Mouse (Mus musculus): ENCODE results near the gene Tspan7. TPM values are rescaled to one million over a fixed set of nuclear protein-coding genes. Genes with fewer than 3 reads are reported as not detected.

The Tspan7 gene
- polyA plus RNA-seq, 1 experiment from 2014 or later: 277 TPM

GRCm38 (mm10) chrX:10485664-10486211, 780 bp downstream of the Tspan7 start:
- ATAC-seq: peak; percentile 89
- H3K4me2 ChIP-seq (ENCODE audit: low read length): peak overlapping the region; percentile 50
- WGBS: 25% methylated on average over 27 of the region's 27 CpGs

GRCm38 (mm10) chrX:10498580-10498979, 13.6 kb downstream of the Tspan7 start:
- WGBS: 70% methylated on average over 2 of the region's 2 CpGs
- Histone ChIP-seq H3K36me3 (ENCODE audit: control insufficient read depth, insufficient read depth, low read length) (no peaks in the 10 kb centered on the region), H3K4me1 (ENCODE audit: control insufficient read depth, insufficient read depth, low read length) (no peaks in the 10 kb centered on the region), H3K9me3 (replicated peaks; ENCODE audit: control insufficient read depth, low read length) (no peaks in the 10 kb centered on the region), H3K9ac (ENCODE audit: low read length) (no peak overlapping the region), H3K4me2 (ENCODE audit: low read length) (no peak overlapping the region), H3K27ac (ENCODE audit: low read depth, low read length) (no peak overlapping the region), H3K27me3 (replicated peaks; ENCODE audit: control insufficient read depth, insufficient read depth, low read length) (no peaks in the 10 kb centered on the region), H3K4me3 (ENCODE audit: low read depth, low read length) (no peak overlapping the region)
- ATAC-seq: no peak
- no peak for DNase-seq (ENCODE audit: low spot score)

More at GRCm38 (mm10) chrX:10485664-10486211, 780 bp downstream of the Tspan7 start:
- H3K27ac ChIP-seq (ENCODE audit: low read depth, low read length): peak overlapping the region; percentile 66
- H3K9me3 ChIP-seq (replicated peaks; ENCODE audit: control insufficient read depth, low read length): no peaks in the 10 kb centered on the region
- DNase-seq (ENCODE audit: low spot score): peak; percentile 74
- no peaks in the 10 kb centered on the region for H3K36me3 ChIP-seq (ENCODE audit: control insufficient read depth, insufficient read depth, low read length)
- peaks cover 3% of the 10 kb centered on the region; the same call in 1 of the 2 replicates for H3K4me1 ChIP-seq (ENCODE audit: control insufficient read depth, insufficient read depth, low read length)
- H3K9ac ChIP-seq (ENCODE audit: low read length): peak overlapping the region; percentile 68
- H3K4me3 ChIP-seq (ENCODE audit: low read depth, low read length): peak overlapping the region; percentile 44
- no peaks in the 10 kb centered on the region for H3K27me3 ChIP-seq (replicated peaks; ENCODE audit: control insufficient read depth, insufficient read depth, low read length)

GRCm38 (mm10) chrX:10502616-10503015, 17.7 kb downstream of the Tspan7 start:
- no peak overlapping the region for H3K4me3 ChIP-seq (ENCODE audit: low read depth, low read length)
- no peak overlapping the region for H3K9ac ChIP-seq (ENCODE audit: low read length)
- no peaks in the 10 kb centered on the region for H3K4me1 ChIP-seq (ENCODE audit: control insufficient read depth, insufficient read depth, low read length)
- DNase-seq (ENCODE audit: low spot score): no peak
- H3K4me2 ChIP-seq (ENCODE audit: low read length): no peak overlapping the region
- no peaks in the 10 kb centered on the region for H3K9me3 ChIP-seq (replicated peaks; ENCODE audit: control insufficient read depth, low read length)
- no peaks in the 10 kb centered on the region for H3K27me3 ChIP-seq (replicated peaks; ENCODE audit: control insufficient read depth, insufficient read depth, low read length)
- H3K36me3 ChIP-seq (ENCODE audit: control insufficient read depth, insufficient read depth, low read length): no peaks in the 10 kb centered on the region
- 82% methylated on average over 2 of the region's 2 CpGs for WGBS
- ATAC-seq: no peak
- H3K27ac ChIP-seq (ENCODE audit: low read depth, low read length): no peak overlapping the region

- ATAC-seq (no peak), DNase-seq (ENCODE audit: low spot score) (no peak)
- no peak overlapping the region for H3K27ac ChIP-seq (ENCODE audit: low read depth, low read length)
- no peaks in the 10 kb centered on the region for H3K27me3 ChIP-seq (replicated peaks; ENCODE audit: control insufficient read depth, insufficient read depth, low read length)
- no peak overlapping the region for H3K4me2 ChIP-seq (ENCODE audit: low read length)
- H3K9me3 ChIP-seq (replicated peaks; ENCODE audit: control insufficient read depth, low read length): no peaks in the 10 kb centered on the region
- no peaks in the 10 kb centered on the region for H3K36me3 ChIP-seq (ENCODE audit: control insufficient read depth, insufficient read depth, low read length)
- 85% methylated on average over 5 of the region's 5 CpGs for WGBS
- H3K4me3 ChIP-seq (ENCODE audit: low read depth, low read length): no peak overlapping the region
- no peak overlapping the region for H3K9ac ChIP-seq (ENCODE audit: low read length)
- H3K4me1 ChIP-seq (ENCODE audit: control insufficient read depth, insufficient read depth, low read length): no peaks in the 10 kb centered on the region
Measured at GRCm38 (mm10) chrX:10514417-10514816, 29.5 kb downstream of the Tspan7 start.

- H3K36me3 ChIP-seq (ENCODE audit: control insufficient read depth, insufficient read depth, low read length): no peaks in the 10 kb centered on the region
- H3K4me1 ChIP-seq (ENCODE audit: control insufficient read depth, insufficient read depth, low read length): no peaks in the 10 kb centered on the region
- DNase-seq (ENCODE audit: low spot score) (no peak), ATAC-seq (no peak)
- no peak overlapping the region for H3K4me2 ChIP-seq (ENCODE audit: low read length)
- no peaks in the 10 kb centered on the region for H3K9me3 ChIP-seq (replicated peaks; ENCODE audit: control insufficient read depth, low read length)
- 60% methylated on average over 3 of the region's 3 CpGs for WGBS
- no peak overlapping the region for H3K4me3 ChIP-seq (ENCODE audit: low read depth, low read length)
- H3K27me3 ChIP-seq (replicated peaks; ENCODE audit: control insufficient read depth, insufficient read depth, low read length): no peaks in the 10 kb centered on the region
- no peak overlapping the region for H3K9ac ChIP-seq (ENCODE audit: low read length)
- H3K27ac ChIP-seq (ENCODE audit: low read depth, low read length): no peak overlapping the region
Measured at GRCm38 (mm10) chrX:10514971-10515370, 30.0 kb downstream of the Tspan7 start.

GRCm38 (mm10) chrX:10516448-10516847, 31.5 kb downstream of the Tspan7 start:
- H3K27ac ChIP-seq (ENCODE audit: low read depth, low read length): no peak overlapping the region
- no peak overlapping the region for H3K4me3 ChIP-seq (ENCODE audit: low read depth, low read length)
- no peak overlapping the region for H3K4me2 ChIP-seq (ENCODE audit: low read length)
- no peaks in the 10 kb centered on the region for H3K9me3 ChIP-seq (replicated peaks; ENCODE audit: control insufficient read depth, low read length)
- DNase-seq (ENCODE audit: low spot score): no peak
- no peak overlapping the region for H3K9ac ChIP-seq (ENCODE audit: low read length)
- no peak for ATAC-seq
- 84% methylated on average over 7 of the region's 7 CpGs for WGBS
- no peaks in the 10 kb centered on the region for H3K27me3 ChIP-seq (replicated peaks; ENCODE audit: control insufficient read depth, insufficient read depth, low read length)
- no peaks in the 10 kb centered on the region for H3K4me1 ChIP-seq (ENCODE audit: control insufficient read depth, insufficient read depth, low read length)
- no peaks in the 10 kb centered on the region for H3K36me3 ChIP-seq (ENCODE audit: control insufficient read depth, insufficient read depth, low read length)

GRCm38 (mm10) chrX:10516925-10517324, 32.0 kb downstream of the Tspan7 start:
- Histone ChIP-seq H3K4me3 (ENCODE audit: low read depth, low read length) (no peak overlapping the region), H3K27me3 (replicated peaks; ENCODE audit: control insufficient read depth, insufficient read depth, low read length) (no peaks in the 10 kb centered on the region), H3K4me2 (ENCODE audit: low read length) (no peak overlapping the region), H3K27ac (ENCODE audit: low read depth, low read length) (no peak overlapping the region), H3K4me1 (ENCODE audit: control insufficient read depth, insufficient read depth, low read length) (no peaks in the 10 kb centered on the region), H3K36me3 (ENCODE audit: control insufficient read depth, insufficient read depth, low read length) (no peaks in the 10 kb centered on the region), H3K9me3 (replicated peaks; ENCODE audit: control insufficient read depth, low read length) (no peaks in the 10 kb centered on the region), H3K9ac (ENCODE audit: low read length) (no peak overlapping the region)
- DNase-seq (ENCODE audit: low spot score) (no peak), ATAC-seq (no peak)
- 84% methylated on average over 6 of the region's 6 CpGs for WGBS

- H3K4me2 ChIP-seq (ENCODE audit: low read length): no peak overlapping the region
- H3K27ac ChIP-seq (ENCODE audit: low read depth, low read length): peak overlapping the region; percentile 14; the same call in 1 of the 2 replicates
- ATAC-seq (no peak), DNase-seq (ENCODE audit: low spot score) (peak; percentile 47)
- WGBS: 48% methylated on average over 4 of the region's 4 CpGs
- no peaks in the 10 kb centered on the region for H3K4me1 ChIP-seq (ENCODE audit: control insufficient read depth, insufficient read depth, low read length)
- no peaks in the 10 kb centered on the region for H3K9me3 ChIP-seq (replicated peaks; ENCODE audit: control insufficient read depth, low read length)
- H3K9ac ChIP-seq (ENCODE audit: low read length): no peak overlapping the region
- no peak overlapping the region for H3K4me3 ChIP-seq (ENCODE audit: low read depth, low read length)
- no peaks in the 10 kb centered on the region for H3K36me3 ChIP-seq (ENCODE audit: control insufficient read depth, insufficient read depth, low read length)
- H3K27me3 ChIP-seq (replicated peaks; ENCODE audit: control insufficient read depth, insufficient read depth, low read length): no peaks in the 10 kb centered on the region
Measured at GRCm38 (mm10) chrX:10517756-10518155, 32.8 kb downstream of the Tspan7 start.

- Histone ChIP-seq H3K27me3 (replicated peaks; ENCODE audit: control insufficient read depth, insufficient read depth, low read length) (no peaks in the 10 kb centered on the region), H3K4me2 (ENCODE audit: low read length) (no peak overlapping the region), H3K9ac (ENCODE audit: low read length) (no peak overlapping the region), H3K36me3 (ENCODE audit: control insufficient read depth, insufficient read depth, low read length) (no peaks in the 10 kb centered on the region), H3K4me3 (ENCODE audit: low read depth, low read length) (no peak overlapping the region), H3K27ac (ENCODE audit: low read depth, low read length) (no peak overlapping the region), H3K4me1 (ENCODE audit: control insufficient read depth, insufficient read depth, low read length) (no peaks in the 10 kb centered on the region), H3K9me3 (replicated peaks; ENCODE audit: control insufficient read depth, low read length) (no peaks in the 10 kb centered on the region)
- ATAC-seq (no peak), DNase-seq (ENCODE audit: low spot score) (peak; percentile 31)
- WGBS: 43% methylated on average over 5 of the region's 5 CpGs
Measured at GRCm38 (mm10) chrX:10518510-10518909, 33.6 kb downstream of the Tspan7 start.

All from forebrain, embryonic 14.5 days (tissue).